Mouse (Mus musculus): ENCODE data around the gene Lrig1.

The Lrig1 gene

DNA sequence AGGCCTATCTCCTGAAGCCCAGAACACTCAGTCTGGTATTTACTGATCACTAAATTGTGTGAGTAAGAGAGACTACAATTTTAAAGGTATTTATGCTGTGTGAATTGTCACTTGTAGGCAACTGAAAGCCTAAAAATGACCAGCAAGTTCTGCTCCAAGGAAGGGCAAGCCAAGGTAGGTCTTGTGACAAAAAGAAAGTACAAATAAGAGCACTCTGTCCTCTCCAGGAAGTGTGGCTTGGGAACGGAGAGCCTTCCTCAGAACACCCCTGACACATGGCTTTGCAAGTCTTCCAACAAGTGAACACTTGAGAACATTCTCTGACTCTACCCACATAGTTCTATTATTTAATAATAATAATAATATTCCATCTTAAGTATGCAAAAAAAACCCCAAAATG is 2.5 kb downstream of the Lrig1 start:
- no peak for DNase-seq

GRCm38 (mm10) chr6:94696182-94697080 is 3.5 kb downstream of the Lrig1 start:
- no peak for DNase-seq

GRCm38 (mm10) chr6:94695121-94695930 is 4.6 kb downstream of the Lrig1 start:
- DNase-seq: no peak

- DNase-seq: no peak
These were observed 5.5 kb downstream of the Lrig1 start for GRCm38 (mm10) chr6:94694481-94694880.

GRCm38 (mm10) chr6:94693091-94693490 is 6.9 kb downstream of the Lrig1 start:
- no peak for DNase-seq

- DNase-seq: no peak
These were observed 8.0 kb downstream of the Lrig1 start for GRCm38 (mm10) chr6:94692003-94692402.

- no peak for DNase-seq
These were observed 9.7 kb downstream of the Lrig1 start for GRCm38 (mm10) chr6:94690247-94690646.

DNA sequence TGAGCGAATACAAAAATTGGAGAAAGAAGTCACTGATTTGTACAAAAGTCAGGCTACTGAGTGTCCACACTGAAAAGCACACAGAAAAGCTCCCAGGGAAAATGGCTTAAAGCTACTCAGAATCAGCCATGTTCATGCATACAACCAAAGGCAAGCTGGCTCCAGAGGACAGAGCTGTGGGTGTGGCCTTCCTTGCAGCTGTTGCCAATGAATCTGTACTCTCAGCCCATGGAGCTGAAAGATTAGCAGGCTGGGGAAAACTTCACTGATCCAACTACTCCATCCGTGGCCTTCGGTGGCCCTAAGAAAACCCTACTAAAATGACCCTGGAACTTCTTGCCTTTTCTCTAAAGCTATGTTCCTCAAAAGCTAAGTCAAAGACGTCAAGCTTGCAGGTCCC is 11.2 kb downstream of the Lrig1 start:
- no peak for DNase-seq

DNA sequence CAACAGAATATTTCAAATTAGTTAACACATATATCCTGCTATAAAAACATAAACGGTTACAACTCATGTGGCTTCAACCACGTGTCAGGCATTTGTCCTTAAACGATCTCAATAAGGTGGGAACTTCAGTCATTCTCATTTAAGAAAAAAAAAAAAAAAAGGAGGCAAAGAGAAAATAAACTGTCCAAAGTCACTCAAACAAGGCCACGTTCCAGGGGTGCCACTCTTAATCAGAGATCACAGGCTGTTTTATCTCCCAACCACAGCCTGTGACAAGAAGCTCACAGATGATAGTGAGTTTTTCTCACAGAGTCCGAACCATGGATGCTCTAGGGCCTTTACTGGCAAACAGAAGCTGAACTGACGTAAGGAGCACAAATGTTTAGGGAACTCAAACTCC is 13.9 kb downstream of the Lrig1 start:
- no peak for DNase-seq

DNA sequence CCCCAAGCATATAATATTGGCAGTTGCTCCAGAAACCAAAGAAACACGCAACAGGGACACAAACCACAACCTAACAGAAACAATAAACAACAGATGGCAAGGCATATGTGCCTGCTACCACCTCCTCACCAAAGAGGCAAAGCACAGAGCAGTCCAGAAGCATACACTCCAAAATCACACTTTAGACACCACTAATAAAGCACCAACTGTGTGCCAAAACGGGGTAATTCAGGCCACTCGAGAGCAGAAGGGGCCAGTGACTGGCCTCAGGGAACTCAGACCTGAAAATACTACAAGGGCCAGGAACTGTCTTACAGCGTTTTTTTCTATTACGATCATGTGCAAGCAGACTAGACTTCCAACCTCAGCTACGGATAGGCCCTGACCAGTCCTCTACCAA is 14.3 kb downstream of the Lrig1 start:
- DNase-seq: no peak

DNA sequence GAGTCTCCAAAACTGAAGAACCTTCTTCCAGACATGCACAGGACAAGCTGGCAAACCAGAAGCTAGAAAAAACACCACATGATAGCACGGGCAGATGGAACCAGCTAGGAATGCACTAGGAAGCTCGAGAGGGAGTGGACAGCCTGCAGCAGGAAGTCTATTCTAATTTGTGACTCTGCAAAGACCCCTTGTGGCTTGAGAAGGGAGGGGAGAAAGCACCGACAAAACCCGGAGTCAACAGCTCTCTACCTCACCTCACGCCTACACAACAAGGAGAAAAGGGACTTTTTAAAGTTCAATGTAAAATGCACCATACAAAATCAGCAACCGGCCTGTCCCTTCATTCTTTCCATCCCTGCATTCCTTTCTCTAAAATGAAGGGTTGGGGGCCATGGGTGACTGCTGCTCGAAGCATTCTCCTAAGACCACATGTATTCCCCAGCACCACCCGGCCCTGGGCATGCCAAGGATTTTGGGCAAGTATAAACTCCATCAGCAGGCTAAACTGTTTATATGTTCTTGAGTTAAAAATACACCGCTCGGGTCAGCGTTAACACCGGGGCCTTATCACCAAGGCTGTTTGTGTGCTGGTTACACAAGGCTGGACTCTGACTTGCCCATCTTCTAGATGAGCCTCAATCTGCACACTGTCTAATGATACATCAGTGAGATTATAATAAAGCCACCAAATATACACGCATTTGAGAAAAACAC is 15.0 kb downstream of the Lrig1 start:
- no peak for DNase-seq

DNA sequence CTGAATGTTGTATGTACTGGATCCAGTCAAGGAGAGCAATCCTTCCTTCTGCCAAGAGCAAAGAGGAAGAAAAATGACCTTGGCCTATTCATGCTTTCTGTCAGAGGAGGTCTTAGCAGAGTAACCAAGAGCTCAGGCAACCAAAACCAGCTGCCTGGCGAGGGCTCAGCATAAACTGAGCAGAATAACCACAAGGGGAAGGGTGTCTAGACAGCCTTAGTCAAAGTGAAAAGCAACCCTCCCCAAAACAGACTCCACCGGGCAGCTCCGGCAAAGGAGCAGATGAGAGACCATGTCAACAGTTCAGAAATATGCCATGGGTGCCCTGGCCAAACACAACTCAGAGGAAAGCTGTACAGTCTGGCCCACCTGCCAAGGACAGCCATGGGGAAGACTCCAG is 16.3 kb downstream of the Lrig1 start:
- DNase-seq: peak; percentile 57

- no peak for DNase-seq
These were observed 17.7 kb downstream of the Lrig1 start for GRCm38 (mm10) chr6:94682270-94682618.

DNA sequence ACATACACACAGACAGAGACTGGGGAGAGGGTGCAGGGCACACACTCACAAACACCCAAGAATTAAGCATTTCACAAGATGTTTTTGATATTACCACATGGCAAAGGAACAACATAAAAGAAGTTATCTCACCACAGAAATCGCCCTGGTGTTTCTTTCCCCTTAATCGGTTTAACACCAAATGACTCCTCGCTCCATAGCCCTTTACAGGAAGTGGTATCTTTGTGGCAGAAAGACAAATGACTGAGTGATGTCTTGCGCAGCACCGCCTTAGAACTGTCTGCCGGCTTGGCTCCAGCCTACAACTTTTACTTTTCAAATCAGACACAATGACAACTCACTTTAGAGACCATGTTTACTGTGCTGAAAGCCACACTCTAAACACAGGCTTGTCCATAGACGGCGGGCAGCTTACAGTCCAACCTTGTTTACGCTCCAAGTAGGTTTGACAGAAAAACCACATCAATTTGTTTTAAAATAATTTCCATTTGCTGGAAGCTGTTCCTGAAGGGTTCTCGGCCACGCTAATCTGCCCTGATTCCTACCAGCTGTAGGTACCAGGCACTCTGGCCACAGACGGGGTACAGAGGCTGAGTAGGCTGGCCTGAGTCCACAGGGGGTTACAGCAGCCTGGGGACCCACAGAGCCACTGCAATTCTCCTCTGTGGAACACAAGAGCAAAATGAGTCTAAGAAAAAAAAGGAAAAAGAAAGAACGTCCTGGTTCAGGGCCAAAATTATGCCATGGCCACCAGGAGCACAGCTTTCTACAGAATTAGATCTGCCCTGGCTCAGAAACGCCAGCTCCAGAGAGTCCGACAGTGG is 18.3 kb downstream of the Lrig1 start:
- DNase-seq: peak; percentile 51

GRCm38 (mm10) chr6:94680760-94681445 is 19.1 kb downstream of the Lrig1 start:
- DNase-seq: no peak

- no peak for DNase-seq
These were observed 20.7 kb downstream of the Lrig1 start for GRCm38 (mm10) chr6:94679249-94679648.

GRCm38 (mm10) chr6:94678377-94679164 is 21.4 kb downstream of the Lrig1 start:
- DNase-seq: no peak

DNA sequence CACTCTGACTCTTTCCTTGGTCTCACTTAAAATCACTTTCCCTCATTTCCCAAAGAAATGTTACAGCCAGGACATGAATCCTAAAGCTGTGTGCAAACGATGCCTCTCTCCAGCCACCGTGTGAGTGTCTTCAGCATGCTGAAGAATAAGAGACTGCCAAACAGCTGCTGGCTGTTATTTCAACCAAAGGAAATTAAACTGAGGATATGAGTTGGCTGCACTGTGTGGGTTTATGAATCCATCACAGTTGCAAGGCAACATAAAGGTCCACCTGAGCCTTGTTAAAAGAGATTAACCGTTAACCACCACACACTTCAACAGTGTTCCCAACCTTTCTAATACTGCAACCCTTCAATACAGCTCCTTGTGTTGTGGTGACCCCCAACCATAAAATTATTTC is 22.5 kb downstream of the Lrig1 start:
- DNase-seq: no peak

GRCm38 (mm10) chr6:94676840-94677239 is 23.1 kb downstream of the Lrig1 start:
- DNase-seq: no peak

DNA sequence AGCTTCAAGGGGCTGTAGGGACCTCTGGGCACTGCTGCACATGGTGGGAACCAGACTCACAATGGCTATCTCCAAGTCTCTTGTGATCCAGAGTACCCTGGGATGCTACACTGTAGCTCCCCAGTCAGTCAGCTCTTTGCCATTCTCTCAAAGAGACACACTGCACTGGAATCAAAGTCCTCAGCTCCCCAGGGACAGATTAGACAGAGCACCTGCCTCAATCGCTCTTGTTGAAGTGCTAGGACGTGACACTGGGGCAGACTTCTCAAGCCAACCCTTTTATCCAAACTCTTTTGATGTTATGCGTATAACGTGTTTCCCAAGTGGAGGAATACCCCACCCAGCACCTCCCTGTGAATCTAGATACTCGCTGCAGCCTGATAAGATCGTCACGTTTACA is 23.7 kb downstream of the Lrig1 start:
- DNase-seq: no peak

- DNase-seq: no peak
These were observed 27.5 kb downstream of the Lrig1 start for GRCm38 (mm10) chr6:94672426-94672825.

All from thymus, postnatal 4 days (tissue).